Mouse (Mus musculus) lung, postnatal 0 days (tissue): ENCODE measurements at regions not wholly inside any gene's neighbourhood (a gene's known extent, or its start where the extent isn't known, plus 50 kb on each side); places are given as distances from the start of the nearest gene placed in this dataset.

Experiments
- CTCF ChIP-seq: IDR thresholded peaks from 2 replicates; pipeline ENCODE4 v1.5.1; 2016; ENCODE audit warnings: antibody characterized with exemption, mild to moderate bottlenecking
- EP300 ChIP-seq: IDR thresholded peaks from 2 replicates; pipeline ENCODE4 v1.6.1; 2016; ENCODE audit warnings: antibody characterized with exemption, mild to moderate bottlenecking, control low read depth

- TF ChIP-seq EP300 (no peak), CTCF (no peak)
Observed at GRCm38 (mm10) chr9:61791435-61792064, 122.8 kb downstream of the Rplp1 start.
